Mouse (Mus musculus) brain, embryonic 14.5 days (tissue): Measurements from ENCODE around the gene Psmd11.

Source experiments
- CTCF ChIP-seq: fragments of 200-500 bp; IDR thresholded peaks from 2 replicates; pipeline ENCODE4 v1.5.1; 2012; ENCODE audit warnings: inconsistent platforms, mild to moderate bottlenecking, moderate library complexity, borderline replicate concordance; ENCODE audit not compliant: insufficient read depth, insufficient read length; ENCODE audit errors: extremely low read depth
- POLR2A ChIP-seq: fragments of 200-500 bp; IDR thresholded peaks from 2 replicates; pipeline ENCODE4 v1.6.1; 2012; ENCODE audit warnings: mild to moderate bottlenecking, inconsistent platforms, borderline replicate concordance; ENCODE audit not compliant: poor library complexity, insufficient read depth, insufficient read length, severe bottlenecking; ENCODE audit errors: extremely low read depth

GRCm38 (mm10) chr11:80482347-80482746 is 53.9 kb downstream of the Psmd11 start:
- TF ChIP-seq CTCF, result no peak
- no peak for TF ChIP-seq POLR2A
